Mouse (Mus musculus) bone marrow macrophage, adult 2 months (primary cell): ENCODE measurements at regions not wholly inside any gene's neighbourhood (a gene's known extent, or its start where the extent isn't known, plus 50 kb on each side); places are given as distances from the start of the nearest gene placed in this dataset.

Experiments
- CTCF ChIP-seq: IDR thresholded peaks from 2 replicates; pipeline ENCODE4 v1.5.1; 2012; ENCODE audit warnings: low read depth, mild to moderate bottlenecking, low read length, moderate library complexity
- POLR2A ChIP-seq: IDR thresholded peaks from 2 replicates; pipeline ENCODE4 v1.6.1; 2012; ENCODE audit warnings: mild to moderate bottlenecking, low read depth, low read length, borderline replicate concordance

DNA sequence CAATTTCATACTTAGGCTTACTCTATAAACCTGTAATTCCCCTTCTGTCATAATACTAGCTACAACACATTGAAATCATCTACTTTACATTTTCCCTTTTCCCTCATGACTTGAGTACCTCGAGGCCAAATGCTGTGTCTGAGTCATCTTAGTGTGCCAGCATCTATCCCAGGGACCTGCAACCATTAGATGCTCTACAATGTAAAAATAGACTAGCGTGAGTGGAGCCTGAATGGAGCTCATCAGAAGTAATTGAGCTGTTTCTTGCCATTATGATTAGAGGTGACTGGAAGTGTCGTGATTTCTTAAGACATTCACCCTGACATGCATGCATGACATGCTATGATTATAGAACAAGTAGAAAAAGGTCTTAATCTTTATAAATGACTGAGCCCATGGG, 301.1 kb downstream of the Myh15 start:
- TF ChIP-seq CTCF (no peak), POLR2A (no peak)
